Mouse (Mus musculus): ENCODE measurements around the gene Spata33.
"Not testable (repeated sequence)": the region's sequence is repeated elsewhere in the genome, so short reads cannot be mapped to it uniquely, and the experiment has no call there.

The Spata33 gene

DNA sequence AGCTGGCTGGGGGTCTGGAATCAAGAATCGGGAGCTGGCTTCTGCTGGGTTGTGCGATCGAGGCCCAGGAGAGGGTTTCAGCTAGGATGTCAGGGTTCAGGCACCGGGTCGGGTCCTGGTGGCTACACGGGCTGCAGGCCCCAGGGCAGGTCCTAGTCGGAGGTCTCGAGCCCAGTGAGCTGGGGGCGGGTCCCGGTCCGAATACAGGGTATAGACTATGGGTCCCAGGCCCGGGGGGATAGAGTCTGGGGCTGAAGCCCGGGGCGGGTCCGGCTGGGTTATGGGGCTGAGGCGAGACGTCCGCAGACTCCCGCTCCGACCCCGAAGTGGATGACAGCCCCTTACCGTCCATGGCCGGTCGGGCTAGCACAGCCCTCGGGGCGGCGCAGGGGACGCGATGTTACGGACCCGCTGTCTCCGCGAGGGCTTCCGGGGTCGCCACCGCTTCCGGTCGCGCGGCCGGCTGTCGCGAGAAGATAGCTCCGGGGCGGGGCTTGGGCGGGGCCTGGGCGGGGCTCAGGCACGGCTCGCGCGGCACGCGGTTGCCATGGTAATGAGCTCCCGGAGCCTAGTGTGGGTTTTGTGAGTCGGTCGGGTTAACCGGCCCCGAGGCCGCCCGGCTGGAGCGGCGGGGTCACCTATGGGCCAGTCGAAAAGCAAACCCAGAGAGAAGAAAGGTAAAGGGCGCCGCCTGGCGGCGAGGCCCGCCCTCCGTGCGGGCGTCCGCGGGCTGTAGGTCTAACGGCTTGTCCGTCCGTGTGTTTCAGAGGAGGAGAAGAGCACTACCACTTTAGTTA, at the start of gene Spata33, which contains the start of gene Chmp1a:
Gene Spata33 (plus strand): TSS at position 512 of the 797 bp plus-strand sequence.
Gene Chmp1a (minus strand): TSS at position 443 of the 797 bp plus-strand sequence.
- DNase-seq (ENCODE audit: low spot score): peak; percentile 89

DNA sequence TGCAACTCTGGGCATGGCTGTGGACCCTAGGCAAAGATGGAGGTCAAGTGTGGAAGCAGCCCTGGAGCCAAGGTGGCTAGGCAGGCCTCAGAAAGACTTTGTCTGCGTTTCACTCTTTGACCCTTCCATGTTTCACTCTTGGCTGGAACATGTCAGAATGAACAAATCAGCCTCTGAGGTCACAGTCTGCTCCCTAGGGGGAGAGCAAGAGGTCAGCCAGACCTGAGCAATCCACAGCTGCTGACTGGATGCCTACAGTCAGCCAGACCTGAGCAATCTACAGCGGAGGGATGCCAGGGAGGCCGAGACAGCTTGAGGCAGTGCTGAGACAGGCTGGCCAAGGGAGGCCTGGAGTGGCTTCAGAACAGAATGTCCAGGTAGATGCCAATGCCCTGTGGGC, 31.2 kb upstream of the Spata33 start:
- DNase-seq (ENCODE audit: low spot score): peak; percentile 95

DNA sequence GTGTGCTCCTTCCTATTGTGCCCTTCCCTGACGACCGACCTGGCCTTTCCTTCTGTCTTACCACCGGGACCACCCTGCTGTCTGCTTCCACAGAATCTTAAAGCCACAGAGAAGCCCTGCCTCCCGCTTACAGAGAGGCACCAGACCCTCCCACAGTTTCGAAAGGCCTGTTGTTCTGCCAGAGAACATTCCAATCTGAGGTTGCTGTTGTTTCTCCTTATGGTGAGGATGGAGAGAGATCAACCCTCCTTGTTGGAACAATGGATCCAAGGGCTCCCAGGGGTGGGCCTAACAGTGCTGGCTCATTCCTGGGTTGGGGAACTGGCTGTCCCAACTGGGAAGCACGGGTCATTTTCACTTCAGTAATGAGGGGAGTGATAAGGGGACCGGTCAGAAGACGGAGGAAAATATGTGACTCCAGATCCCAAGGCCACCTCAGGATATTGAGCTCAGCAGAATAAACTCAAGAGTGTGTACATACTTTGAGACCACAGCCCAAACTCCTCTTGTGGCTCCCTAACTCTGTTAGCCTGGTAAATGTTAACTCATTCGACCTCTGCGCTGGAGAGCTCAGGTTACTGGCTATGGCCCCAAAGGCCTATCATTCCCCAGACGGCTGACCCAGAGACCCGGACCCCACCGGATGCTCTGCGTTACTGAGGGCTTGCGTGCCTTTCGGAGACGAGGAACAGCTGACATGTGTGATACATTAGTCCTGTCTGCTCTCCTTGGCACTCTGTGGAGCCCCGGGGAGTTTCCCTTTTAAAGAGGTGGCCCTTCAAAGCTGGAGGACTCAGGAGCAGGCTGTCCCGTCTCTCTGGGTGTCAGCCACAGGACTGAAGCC, 26.8 kb upstream of the Spata33 start, which contains the start of gene Dpep1:
Gene Dpep1 (plus strand): TSS at position 677 of the 844 bp plus-strand sequence.
- DNase-seq (ENCODE audit: low spot score): peak; percentile 76

DNA sequence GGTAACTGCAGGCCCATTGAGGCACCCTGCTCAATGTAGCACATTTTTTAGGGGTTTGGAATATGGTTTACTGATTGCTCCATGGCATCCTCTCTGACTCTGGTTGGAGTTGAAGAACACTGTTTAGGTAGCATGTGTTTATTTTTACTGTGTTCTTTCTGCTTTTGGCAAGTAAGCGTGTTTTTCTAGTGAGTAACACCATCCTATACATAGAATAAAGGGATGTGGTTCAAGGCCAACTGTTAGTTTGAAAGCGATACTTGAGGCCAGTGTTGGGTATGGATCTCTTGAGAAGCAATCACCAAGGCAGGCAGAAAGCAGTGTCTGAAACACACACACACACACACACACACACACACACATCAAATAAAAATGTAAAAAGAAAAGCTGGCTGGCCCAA, 24.6 kb upstream of the Spata33 start:
- no peak for DNase-seq (ENCODE audit: low spot score)

DNA sequence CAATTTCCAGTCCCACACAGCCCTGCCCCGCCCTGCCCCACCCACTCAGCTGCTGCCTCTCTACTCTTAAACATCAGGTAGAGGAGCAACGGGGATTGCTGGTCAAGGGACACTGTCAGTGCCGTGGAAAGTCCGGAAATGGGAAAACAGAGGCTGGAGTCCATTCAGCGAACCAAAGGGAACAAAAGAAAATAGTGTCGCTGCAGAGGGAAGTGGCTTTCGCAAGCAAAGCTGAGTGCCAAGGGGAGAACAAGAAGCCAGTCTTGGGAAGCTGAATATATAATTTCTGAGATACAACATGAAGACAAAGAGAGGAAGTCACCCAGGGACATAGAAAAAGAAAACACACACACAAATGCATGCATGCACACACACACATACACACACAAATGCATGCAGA, 23.8 kb upstream of the Spata33 start:
- DNase-seq (ENCODE audit: low spot score): peak; percentile 70

DNA sequence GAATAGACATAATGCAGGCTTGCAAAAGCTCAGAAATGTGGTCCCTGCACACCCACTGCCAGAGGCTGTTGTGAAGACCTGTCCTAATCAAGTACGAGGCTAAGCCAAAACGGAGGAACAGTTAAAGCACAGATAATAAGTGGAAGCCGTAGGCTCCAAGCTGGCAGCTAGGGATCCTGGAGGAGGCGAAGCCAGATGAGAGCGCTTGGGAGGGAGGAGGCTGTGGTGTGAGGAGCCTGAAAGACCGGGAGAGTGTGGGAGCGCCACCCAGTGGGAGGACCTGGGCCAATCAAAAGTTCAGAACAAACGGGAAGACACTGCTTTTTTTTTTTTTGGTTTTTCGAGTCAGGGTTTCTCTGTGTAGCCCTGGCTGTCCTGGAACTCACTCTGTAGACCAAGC, 22.0 kb upstream of the Spata33 start:
- peak; percentile 89 for DNase-seq (ENCODE audit: low spot score)

DNA sequence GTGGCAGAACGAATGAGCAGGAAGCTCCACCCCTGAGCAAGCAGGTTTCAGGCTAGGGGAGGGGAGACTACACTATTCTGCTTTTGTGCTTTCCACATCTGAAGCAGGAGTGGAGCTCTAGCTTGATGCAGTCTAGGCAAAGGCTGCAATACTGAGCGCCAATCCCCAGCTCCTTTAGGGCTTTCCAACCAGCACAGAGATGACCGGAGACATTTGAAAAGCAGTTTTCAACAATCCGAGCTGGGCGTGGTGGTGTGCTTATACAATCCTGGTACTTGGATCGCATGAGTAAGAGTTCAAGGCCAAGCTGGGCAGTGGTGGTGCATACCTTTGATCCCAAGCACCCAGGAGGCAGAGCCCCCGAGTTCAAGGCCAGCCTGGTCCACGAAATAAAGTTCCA, 20.7 kb upstream of the Spata33 start:
- no peak for DNase-seq (ENCODE audit: low spot score)

DNA sequence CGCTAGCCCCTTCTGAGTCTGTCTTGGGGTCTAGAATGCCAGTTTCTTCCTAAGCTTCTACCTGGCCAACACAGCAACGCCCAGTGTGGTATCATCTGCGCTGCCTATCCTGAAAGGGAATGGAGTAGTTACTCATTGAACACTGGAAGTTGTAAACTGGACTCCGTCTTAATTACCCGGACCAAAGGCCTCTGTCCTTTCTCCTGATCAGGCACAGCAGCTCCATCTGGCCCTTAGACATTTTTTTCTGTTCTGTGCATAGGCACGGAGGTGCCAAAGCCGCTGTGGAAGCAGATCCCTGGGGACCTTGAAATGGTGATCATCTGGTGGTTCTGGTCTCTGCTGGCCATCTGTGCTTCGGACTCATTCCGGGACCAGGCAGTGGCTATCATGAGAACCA, 18.9 kb upstream of the Spata33 start:
- no peak for DNase-seq (ENCODE audit: low spot score)

DNA sequence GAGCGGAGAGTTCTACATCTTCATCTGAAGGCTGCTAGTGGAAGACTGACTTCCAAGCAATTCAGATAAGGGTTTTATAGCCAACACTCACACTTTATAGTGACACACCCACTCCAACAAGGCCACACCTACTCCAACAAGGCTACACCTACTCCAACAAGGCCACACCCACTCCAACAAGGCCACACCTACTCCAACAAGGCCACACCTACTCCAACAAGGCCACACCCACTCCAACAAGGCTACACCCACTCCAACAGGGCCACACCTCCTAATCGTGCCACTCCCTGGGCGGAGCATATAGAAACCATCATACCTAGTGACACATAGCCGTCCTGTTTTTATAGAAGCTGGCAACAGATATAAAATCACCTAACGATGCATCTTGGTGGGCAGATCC, 15.6 kb upstream of the Spata33 start:
- not testable (repeated sequence) for DNase-seq (ENCODE audit: low spot score)

DNA sequence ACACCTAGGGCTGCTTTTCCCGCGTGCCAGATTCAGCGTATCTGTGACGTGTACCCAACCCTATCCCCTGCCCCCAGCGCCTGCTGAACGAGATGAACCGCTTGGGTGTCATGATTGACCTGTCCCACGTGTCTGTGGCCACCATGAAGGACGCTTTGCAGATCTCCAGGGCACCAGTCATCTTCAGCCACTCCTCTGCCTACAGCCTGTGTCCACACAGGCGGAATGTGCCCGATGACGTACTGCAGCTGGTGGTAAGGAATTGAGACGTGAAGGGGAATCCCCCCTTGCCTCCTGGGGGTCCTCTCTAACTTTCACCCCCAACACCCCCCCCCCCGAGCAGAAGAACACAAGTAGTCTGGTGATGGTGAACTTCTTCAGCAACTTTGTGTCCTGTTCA, 12.8 kb upstream of the Spata33 start:
- no peak for DNase-seq (ENCODE audit: low spot score)

DNA sequence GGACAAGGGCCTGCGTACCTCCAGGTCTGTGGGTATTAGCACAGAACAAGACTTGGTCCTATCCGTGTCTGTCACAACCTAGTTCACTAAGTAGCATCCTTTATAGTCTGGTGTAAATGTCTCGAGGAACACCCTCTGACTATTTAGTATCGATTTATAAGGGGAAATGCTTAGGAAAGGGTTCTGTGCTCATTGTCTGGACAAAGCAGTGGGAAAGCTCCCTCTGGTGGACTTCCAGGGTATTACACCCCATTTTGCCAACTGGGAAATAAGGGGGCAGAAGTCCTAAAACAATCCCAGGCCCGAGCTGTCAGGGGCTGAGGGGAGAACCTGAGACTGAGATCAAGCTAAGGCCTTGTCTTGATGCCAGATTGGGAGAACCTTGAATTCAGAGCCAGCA, 10.3 kb upstream of the Spata33 start:
- peak; percentile 77 for DNase-seq (ENCODE audit: low spot score)

DNA sequence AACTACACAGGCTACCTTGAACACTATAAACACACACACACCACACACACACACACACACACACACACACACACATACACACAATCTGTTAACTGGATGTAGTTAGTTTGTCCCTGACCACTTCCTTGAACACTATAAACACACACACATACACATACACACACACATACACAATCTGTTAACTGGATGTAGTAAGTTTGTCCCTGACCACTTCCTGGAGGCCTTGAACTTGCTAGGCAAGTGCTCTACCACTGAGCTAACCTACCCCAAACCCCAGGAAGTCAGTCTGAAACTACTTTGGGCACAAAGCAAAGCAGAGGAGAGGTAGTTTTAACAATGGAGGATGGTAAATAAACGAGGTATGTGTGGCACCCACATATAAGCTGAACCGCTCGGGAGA, 9.1 kb upstream of the Spata33 start:
- no peak for DNase-seq (ENCODE audit: low spot score)

DNA sequence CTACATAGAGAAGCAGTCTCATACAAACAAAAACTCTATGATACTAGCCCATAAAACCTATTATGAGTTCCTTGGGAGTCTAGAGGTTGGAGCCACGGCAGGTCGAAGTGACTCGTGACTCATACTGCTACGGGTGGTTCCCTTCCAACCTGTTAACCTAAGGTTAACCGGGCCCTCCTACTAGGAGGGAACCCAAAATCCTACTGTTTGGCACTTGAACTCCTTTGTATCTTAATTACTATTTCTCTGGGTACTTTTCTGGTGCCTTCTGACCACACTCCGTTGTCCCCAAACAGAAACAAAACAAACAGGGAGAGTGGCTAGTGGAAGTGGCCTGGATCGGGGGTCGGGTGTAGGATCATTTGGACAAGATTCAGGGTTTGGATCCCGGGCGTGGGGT, 756 bp upstream of the Spata33 start:
- no peak for DNase-seq (ENCODE audit: low spot score)

DNA sequence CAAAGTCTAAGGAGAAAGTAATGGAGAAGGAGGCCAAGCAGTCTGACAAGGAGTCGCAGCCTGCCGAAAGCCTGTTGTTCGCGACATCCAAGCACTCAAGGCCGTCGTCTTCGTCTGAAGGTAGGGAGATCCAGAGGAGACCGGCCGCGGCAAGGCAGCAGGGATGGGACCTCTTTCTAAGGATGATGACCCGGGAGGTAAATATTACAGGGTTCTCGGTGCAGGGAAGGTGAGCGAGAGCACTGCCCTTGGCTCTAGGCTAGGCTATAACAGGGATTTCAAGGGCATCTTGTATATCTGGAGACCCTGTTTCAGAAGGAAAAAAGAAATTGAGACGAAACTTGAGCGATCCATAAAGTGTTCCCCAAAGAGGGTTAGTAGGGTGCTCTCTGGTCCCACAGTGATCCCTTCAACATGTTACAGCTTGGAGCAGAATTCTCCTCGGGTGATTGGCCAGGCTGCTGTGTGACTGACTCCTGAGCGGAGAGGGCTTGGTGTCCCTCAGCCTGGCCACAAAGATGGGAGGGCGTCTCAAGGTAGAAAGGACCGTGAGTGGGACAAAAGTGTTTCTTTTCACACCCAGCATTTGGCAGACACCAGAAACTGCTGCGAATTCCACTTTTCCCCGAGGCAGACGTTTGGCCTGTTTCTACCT, 613 bp downstream of the Spata33 start:
- no peak for DNase-seq (ENCODE audit: low spot score)

DNA sequence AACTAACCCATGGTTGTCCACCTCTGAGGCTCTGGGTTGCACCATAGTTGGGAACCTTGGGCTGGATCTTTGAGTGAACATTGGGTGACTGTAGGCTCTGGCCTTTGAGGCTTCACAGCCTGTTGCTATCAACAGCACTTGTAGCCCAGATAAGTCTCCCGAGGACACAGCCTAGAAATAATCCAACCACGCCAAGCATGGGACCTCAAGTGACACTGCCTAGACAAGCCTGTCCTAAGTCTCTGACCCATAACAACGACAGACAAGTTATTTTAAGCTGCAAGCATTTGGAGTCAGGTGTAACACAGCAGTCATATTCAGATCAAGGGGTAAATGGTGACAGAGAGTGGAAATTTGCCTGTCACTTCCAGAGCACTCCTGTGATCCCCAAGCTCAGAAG, 2.8 kb downstream of the Spata33 start:
- DNase-seq (ENCODE audit: low spot score): no peak

DNA sequence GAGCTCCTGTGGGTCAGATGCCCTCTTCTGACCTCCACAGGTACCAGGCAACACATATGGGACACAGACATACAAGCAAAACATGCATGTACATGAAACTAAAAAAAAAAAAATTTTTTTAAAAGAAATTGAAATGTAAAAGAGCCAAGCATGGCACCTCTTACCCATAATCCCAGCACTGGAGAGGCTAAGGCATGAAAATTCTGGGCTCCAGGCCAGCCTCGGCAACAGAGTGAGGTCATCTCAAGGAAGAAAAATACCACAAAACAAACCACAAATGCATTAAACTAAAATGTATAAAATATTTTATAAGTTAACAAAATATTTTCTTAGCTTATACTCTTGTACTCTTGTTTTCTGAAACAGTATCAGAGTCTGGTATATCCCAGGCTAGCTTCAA, 8.3 kb downstream of the Spata33 start:
- DNase-seq (ENCODE audit: low spot score): peak; percentile 92

DNA sequence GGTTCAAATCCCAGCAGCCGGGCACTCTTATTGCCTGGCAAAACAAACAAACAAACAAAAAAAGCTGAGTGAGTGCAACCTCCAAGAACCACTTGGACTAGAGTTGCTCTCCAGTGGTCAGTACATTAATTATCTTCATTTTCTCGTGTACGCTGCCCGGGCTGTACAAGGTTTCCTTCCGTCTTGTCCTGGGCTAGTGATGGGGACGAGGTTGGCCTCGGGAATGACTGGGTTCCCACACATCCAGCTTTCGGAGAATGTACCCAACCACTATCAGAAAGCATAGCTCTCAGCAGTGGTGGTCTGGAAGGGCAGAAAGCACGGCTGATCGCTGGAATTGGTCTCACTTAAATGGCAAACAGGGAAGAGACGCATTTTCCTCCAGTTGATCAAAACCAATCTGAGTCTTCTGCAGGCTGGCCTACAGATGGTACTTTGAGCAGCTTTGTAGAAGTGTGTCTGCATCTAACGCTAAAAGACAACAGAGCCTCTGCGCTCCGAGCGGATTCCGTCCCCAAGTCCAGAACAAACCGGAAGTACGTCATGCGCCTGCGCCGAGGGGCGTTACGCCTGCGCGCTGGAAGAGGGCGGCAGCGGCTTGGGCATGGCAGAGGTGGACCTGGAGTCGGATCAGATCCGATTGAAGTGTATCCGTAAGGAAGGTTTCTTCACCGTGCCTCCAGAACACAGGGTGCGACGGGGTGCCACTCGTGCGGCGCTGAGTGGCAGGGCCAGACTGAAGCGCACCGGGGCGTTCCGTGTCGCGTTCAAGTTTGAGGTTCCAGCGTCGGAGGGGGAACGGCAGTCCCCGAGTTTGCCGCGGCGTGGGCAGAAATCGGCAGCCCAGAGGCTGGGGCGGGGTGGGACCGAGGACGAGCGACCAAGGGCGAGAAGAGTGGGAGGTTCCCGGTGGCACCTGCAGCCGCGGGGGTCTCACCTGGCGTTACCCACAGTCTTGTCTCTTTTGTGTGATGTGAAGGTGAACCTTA, 11.9 kb downstream of the Spata33 start, which contains the start of gene Cdk10:
Gene Cdk10 (plus strand): TSS at position 565 of the 989 bp plus-strand sequence.
- DNase-seq (ENCODE audit: low spot score): peak; percentile 93

DNA sequence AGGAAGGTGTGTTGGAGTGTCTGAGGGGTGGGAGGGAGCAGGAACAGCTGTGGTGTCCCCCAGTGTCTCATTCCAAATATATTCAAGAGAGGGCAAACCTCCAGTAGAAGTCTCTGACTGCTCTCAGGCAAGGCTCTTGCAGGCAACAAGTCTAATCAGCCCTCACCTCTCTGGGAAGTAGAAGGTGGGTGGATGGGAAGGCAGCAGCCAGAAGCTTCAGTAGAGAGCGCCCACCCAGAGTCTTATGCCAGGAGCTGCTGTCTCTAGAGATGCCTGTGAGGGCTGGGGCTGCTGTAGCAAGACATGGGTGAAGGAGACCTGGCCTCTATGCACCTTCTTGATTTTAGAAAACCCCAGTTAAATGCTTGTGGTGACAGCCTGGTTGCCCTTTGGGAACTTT, 15.8 kb downstream of the Spata33 start:
- no peak for DNase-seq (ENCODE audit: low spot score)

DNA sequence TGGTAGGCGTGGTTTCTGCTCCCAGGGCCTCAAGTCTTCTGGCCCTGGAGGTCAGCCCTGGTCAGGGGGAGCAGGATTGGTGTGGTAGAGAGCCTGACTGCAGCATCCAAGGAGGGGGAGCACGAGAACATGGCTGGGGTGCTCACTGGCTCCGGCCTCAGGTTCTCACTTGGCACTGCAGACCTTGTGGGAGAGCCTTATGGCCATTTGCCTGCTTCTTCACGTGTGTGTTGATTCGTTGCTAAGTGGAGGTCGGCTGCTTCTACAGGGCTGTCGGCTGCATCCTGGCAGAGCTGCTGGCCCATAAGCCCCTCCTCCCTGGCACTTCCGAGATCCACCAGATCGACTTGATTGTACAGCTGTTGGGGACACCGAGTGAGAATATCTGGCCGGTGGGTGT, 17.7 kb downstream of the Spata33 start:
- DNase-seq (ENCODE audit: low spot score): not testable (repeated sequence)

DNA sequence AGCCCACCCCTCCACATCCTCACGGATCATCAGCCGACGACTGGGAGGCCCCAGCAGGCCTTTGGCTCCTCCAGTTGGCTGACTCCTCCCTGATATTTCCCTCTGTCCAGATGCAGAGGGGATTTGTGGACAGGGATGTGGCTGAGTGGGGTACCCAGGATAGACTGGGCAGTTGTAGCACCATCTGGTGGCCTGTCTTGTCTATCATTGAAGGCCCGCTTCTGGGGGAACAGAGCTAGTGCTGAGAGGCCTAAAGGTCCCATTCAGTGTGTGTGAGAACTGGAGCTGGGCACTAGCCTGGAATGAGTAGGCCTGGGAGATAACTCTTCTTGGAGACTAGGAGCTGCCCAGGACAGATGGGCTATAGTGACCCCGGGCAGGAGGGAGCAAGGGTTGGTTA, 19.1 kb downstream of the Spata33 start:
- DNase-seq (ENCODE audit: low spot score): no peak

DNA sequence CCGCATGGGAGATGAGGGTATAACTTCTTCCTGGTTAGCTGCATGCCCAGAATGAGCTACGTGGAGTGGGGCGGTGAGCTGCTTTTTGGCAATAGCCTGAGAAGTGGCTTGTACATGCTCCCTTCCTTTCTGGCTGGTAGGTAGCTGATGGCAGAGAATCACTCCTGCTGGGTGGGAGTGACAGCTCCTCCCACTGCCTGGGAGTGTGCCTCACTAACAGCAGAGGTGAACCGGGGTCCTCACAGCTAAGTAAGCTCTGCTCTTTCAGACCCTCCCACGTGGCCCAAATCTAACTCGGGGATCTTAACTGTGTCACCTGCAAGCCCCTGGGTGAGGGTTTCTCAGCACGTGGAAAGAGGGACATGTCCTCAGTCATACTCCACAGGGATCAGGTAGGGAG, 19.9 kb downstream of the Spata33 start:
- no peak for DNase-seq (ENCODE audit: low spot score)

Data from adipocyte (in vitro differentiated cells).